Mouse (Mus musculus) heart, postnatal 0 days (tissue): ENCODE results near the gene Ciz1. TPM values are rescaled to one million over a fixed set of nuclear protein-coding genes. Genes with fewer than 3 reads are reported as not detected.

ENCODE experiments used
- ATAC-seq: fragments of 200-750 bp; cut with Nextera tagmentation; 2 replicates; pipeline ENCODE4 v1.8.0; 2017; ENCODE audit warnings: low read depth, moderate number of reproducible peaks, moderate library complexity; ENCODE audit not compliant: insufficient read depth
- DNase-seq: peaks from one replicate; pipeline ENCODE4 v3.0.0-alpha.2; 2016; ENCODE audit warnings: low spot score
- H3K27ac ChIP-seq: fragments of 300-500 bp; sonication (generic); 2 replicates; pipeline ENCODE4 v1.5.1; 2014; ENCODE audit warnings: low read depth, mild to moderate bottlenecking
- H3K27me3 ChIP-seq: fragments of 300-500 bp; sonication (generic); 2 replicates; pipeline ENCODE4 v1.6.1; 2014; ENCODE audit warnings: low read length, mixed read lengths; ENCODE audit not compliant: control insufficient read depth, insufficient read depth
- H3K36me3 ChIP-seq: fragments of 300-500 bp; sonication (generic); replicated peaks from 2 replicates; pipeline ENCODE4 v1.6.1; 2014; ENCODE audit warnings: low read length, mixed read lengths; ENCODE audit not compliant: control insufficient read depth, insufficient read depth
- H3K4me1 ChIP-seq: fragments of 300-500 bp; sonication (generic); 2 replicates; pipeline ENCODE4 v1.6.1; 2014; ENCODE audit warnings: antibody characterized with exemption; ENCODE audit not compliant: control insufficient read depth, insufficient read depth
- H3K4me2 ChIP-seq: fragments of 300-500 bp; sonication (generic); 2 replicates; pipeline ENCODE4 v1.6.1; 2014; ENCODE audit warnings: low read depth, mild to moderate bottlenecking, low read length, moderate library complexity
- H3K4me3 ChIP-seq: fragments of 300-500 bp; sonication (generic); 2 replicates; pipeline ENCODE4 v1.5.1; 2014; ENCODE audit warnings: low read depth, low read length
- H3K9ac ChIP-seq: fragments of 300-500 bp; sonication (generic); replicated peaks from 2 replicates; pipeline ENCODE4 v1.6.1; 2014; ENCODE audit warnings: low read depth, low read length, mixed read lengths
- H3K9me3 ChIP-seq: fragments of 300-500 bp; sonication (generic); replicated peaks from 2 replicates; pipeline ENCODE4 v1.6.1; 2016; ENCODE audit warnings: low read length; ENCODE audit not compliant: control insufficient read depth
- CTCF ChIP-seq: IDR thresholded peaks from 2 replicates; pipeline ENCODE4 v1.5.1; 2016; ENCODE audit warnings: antibody characterized with exemption, control low read depth, low read depth
- EP300 ChIP-seq: IDR thresholded peaks from 2 replicates; pipeline ENCODE4 v1.6.1; 2016; ENCODE audit warnings: antibody characterized with exemption, low read depth
- WGBS: fragments of 180-500 bp; shearing (Covaris S2); extraction: QIAGEN DNeasy Blood & Tissue Kit; methylation state at CpG from one replicate; pipeline ENCODE4 v1.1.7; 2014; 5-methylcytosine and 5-hydroxymethylcytosine counted together
- polyA plus RNA-seq: library from polyadenylated mRNA; unstranded; fragments of >200 nt; fragmentation: Nextera tagmentation; extraction: Ambion mirVana; gene quantifications from 2 replicates; pipeline ENCODE4 v1.2.1, GENCODE M21; 2015
- total RNA-seq: library from RNA; depleted of rRNA; stranded (reverse); fragments of >200 nt; gene quantifications from 2 replicates; pipeline ENCODE4 v1.2.3, GENCODE M21; 2014; ENCODE audit warnings: low replicate concordance

Ciz1 gene
- total and polyA plus RNA-seq, 2 experiments from 2014 or later = 17.6 to 79.9 TPM

- H3K27ac ChIP-seq = no peak overlapping the region
- TF ChIP-seq CTCF (no peak), EP300 (no peak)
- no peak overlapping the region for H3K9ac ChIP-seq
- H3K9me3 ChIP-seq = no peaks in the 10 kb centered on the region
- DNase-seq = no peak
- H3K4me2 ChIP-seq = no peak overlapping the region
- WGBS = 42% methylated on average over 6 of the region's 6 CpGs
- ATAC-seq = 0 out of 2 replicates have a peak, but pooled peaks have one; percentile 31
- H3K4me3 ChIP-seq = no peak overlapping the region
- H3K36me3 ChIP-seq = no peaks in the 10 kb centered on the region
- H3K27me3 ChIP-seq = peaks cover 20% of the 10 kb centered on the region; the same call in 1 of the 2 replicates
- no peaks in the 10 kb centered on the region for H3K4me1 ChIP-seq
These were observed 22.6 kb upstream of the Ciz1 start for GRCm38 (mm10) chr2:32329531-32329930.

- ATAC-seq (no peak), DNase-seq (no peak)
- no peaks in the 10 kb centered on the region for H3K9me3 ChIP-seq
- no peaks in the 10 kb centered on the region for H3K4me1 ChIP-seq
- peaks cover 30% of the 10 kb centered on the region for H3K27me3 ChIP-seq
- no peaks in the 10 kb centered on the region for H3K36me3 ChIP-seq
- TF ChIP-seq EP300 (no peak), CTCF (no peak)
- no peak overlapping the region for H3K27ac ChIP-seq
- H3K4me3 ChIP-seq = no peak overlapping the region
- H3K4me2 ChIP-seq = no peak overlapping the region
- H3K9ac ChIP-seq = no peak overlapping the region
- WGBS = 77% methylated on average over 5 of the region's 5 CpGs
These were observed 20.0 kb upstream of the Ciz1 start for GRCm38 (mm10) chr2:32332159-32332558.

- Histone ChIP-seq H3K9me3 (no peaks in the 10 kb centered on the region), H3K4me2 (no peak overlapping the region), H3K27ac (no peak overlapping the region), H3K27me3 (peaks cover 30% of the 10 kb centered on the region), H3K4me3 (no peak overlapping the region), H3K36me3 (no peaks in the 10 kb centered on the region), H3K9ac (no peak overlapping the region), H3K4me1 (no peaks in the 10 kb centered on the region)
- no peak for TF ChIP-seq EP300
- no peak for TF ChIP-seq CTCF
- WGBS = 43% methylated on average over 15 of the region's 15 CpGs
- DNase-seq = no peak
- ATAC-seq = 0 out of 2 replicates have a peak, but pooled peaks have one; percentile 17
These were observed 16.2 kb upstream of the Ciz1 start for GRCm38 (mm10) chr2:32335888-32336287.

GRCm38 (mm10) chr2:32339912-32340642 lies 12.1 kb upstream of the Ciz1 start:
- H3K9me3 ChIP-seq = no peaks in the 10 kb centered on the region
- no peak overlapping the region for H3K27ac ChIP-seq
- no peak for TF ChIP-seq EP300
- no peaks in the 10 kb centered on the region for H3K4me1 ChIP-seq
- no peak overlapping the region for H3K9ac ChIP-seq
- H3K36me3 ChIP-seq = no peaks in the 10 kb centered on the region
- WGBS = 43% methylated on average over 26 of the region's 26 CpGs
- no peak overlapping the region for H3K4me3 ChIP-seq
- no peak overlapping the region for H3K4me2 ChIP-seq
- no peak for DNase-seq
- H3K27me3 ChIP-seq = peaks cover 10% of the 10 kb centered on the region; the same call in 1 of the 2 replicates
- ATAC-seq = no peak

- DNase-seq (no peak), ATAC-seq (no peak)
- no peaks in the 10 kb centered on the region for H3K4me1 ChIP-seq
- no peaks in the 10 kb centered on the region for H3K9me3 ChIP-seq
- no peak overlapping the region for H3K4me3 ChIP-seq
- H3K27me3 ChIP-seq = peaks cover 4% of the 10 kb centered on the region; the same call in 1 of the 2 replicates
- TF ChIP-seq EP300 = no peak
- TF ChIP-seq CTCF = no peak
- 75% methylated on average over 13 of the region's 13 CpGs for WGBS
- H3K27ac ChIP-seq = no peak overlapping the region
- no peak overlapping the region for H3K4me2 ChIP-seq
- H3K36me3 ChIP-seq = no peaks in the 10 kb centered on the region
- H3K9ac ChIP-seq = no peak overlapping the region
These were observed 11.1 kb upstream of the Ciz1 start for GRCm38 (mm10) chr2:32340836-32341633.
